Mouse (Mus musculus) olfactory bulb, adult 2 months (tissue): ENCODE measurements around the gene Foxk1. TPM values are rescaled to one million over a fixed set of nuclear protein-coding genes. Genes with fewer than 3 reads are reported as not detected.

ENCODE experiments used
- H3K27ac ChIP-seq: fragments of 200-500 bp; 2 replicates; pipeline ENCODE4 v1.5.1; 2012; ENCODE audit warnings: low read depth, low read length; ENCODE audit not compliant: insufficient read depth
- H3K4me1 ChIP-seq: fragments of 200-500 bp; 2 replicates; pipeline ENCODE4 v1.6.1; 2012; ENCODE audit warnings: low read length; ENCODE audit not compliant: control insufficient read depth, insufficient read depth
- H3K4me3 ChIP-seq: fragments of 200-500 bp; 2 replicates; pipeline ENCODE4 v1.5.1; 2012; ENCODE audit warnings: mild to moderate bottlenecking, low read depth, low read length, moderate library complexity; ENCODE audit not compliant: insufficient read depth
- CTCF ChIP-seq: fragments of 200-500 bp; IDR thresholded peaks from 2 replicates; pipeline ENCODE4 v1.5.1; 2012; ENCODE audit warnings: low read depth, mild to moderate bottlenecking, low read length, moderate library complexity; ENCODE audit not compliant: insufficient read depth
- POLR2A ChIP-seq: fragments of 200-500 bp; IDR thresholded peaks from 2 replicates; pipeline ENCODE4 v1.6.1; 2012; ENCODE audit warnings: mild to moderate bottlenecking, low read depth, low read length, moderate library complexity; ENCODE audit not compliant: insufficient read depth
- WGBS: fragments of 180-500 bp; shearing (Covaris S2); methylation state at CpG from one replicate; pipeline ENCODE4 v1.1.7; 2018; 5-methylcytosine and 5-hydroxymethylcytosine counted together
- polyA plus RNA-seq: library from polyadenylated mRNA; stranded (reverse); fragments of >200 nt; gene quantifications from 2 replicates; pipeline ENCODE4 v1.2.4, GENCODE M21; 2012; ENCODE audit warnings: low replicate concordance; ENCODE audit not compliant: missing spikeins, insufficient read depth, insufficient read length

Foxk1 gene
- polyA plus RNA-seq, 1 experiment, result not detected

DNA sequence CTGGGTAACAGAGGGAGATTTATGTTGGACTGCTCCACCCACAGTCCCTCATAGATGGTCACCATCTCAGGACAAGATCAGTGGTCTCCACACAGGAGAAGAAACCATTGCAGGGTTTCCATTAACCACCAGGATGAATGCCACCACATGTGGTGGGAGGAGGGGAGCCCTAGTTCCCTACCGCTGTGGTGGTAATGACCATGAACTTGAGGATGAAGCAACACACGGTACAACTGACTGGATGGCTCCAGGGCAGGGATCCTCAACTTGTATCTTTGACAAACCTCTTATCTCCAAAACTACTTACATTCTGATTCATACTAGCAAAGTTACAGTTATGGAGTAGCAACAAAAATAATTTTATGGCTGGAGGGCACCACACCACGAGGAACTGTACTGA is 92.0 kb downstream of the Foxk1 start:
- Histone ChIP-seq H3K4me1 (peaks cover 5% of the 10 kb centered on the region; the same call in 1 of the 2 replicates), H3K27ac (no peak overlapping the region), H3K4me3 (no peak overlapping the region)
- TF ChIP-seq CTCF, result no peak
- TF ChIP-seq POLR2A, result no peak
- 85% methylated on average over 3 of the region's 3 CpGs for WGBS

DNA sequence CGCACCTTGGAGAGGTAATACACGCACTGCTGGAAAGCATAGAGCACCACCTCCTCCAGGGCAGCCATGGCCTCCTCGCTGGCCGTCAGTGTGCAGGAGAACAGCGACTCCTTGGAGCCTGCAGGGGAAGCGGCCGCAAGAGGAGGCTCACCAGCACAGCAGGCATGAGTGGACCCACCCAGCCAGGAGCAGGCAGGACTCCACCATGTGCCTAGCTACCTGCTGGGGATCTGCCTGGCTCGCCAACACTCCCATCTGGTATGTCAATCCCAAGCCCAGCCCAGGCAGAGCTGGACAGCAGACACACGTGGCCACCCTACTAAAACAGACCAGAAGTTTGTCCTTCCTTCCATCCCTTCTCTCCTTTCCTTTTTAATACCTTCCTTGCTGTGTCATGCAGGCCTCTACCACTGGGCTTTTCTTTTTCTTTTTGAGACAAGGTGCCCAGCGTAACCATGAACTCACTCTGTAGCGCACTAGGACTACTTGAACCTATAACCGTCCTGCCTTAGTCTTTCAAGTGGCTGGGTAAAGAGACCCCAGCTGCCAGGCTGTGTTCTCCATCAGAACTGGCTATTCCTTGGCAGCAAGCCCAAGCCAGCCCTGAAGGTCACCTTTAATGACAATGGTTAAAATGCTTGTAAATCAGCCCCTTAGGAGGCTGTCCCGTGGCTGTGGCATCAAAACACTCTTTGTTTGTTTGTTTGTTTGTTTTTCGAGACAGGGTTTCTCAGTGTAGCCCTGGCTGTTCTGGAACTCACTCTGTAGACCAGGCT is 94.2 kb downstream of the Foxk1 start:
- Histone ChIP-seq H3K4me1 (peaks cover 17% of the 10 kb centered on the region), H3K4me3 (no peak overlapping the region), H3K27ac (no peak overlapping the region)
- 70% methylated on average over 14 of the region's 14 CpGs for WGBS
- no peak for TF ChIP-seq CTCF
- no peak for TF ChIP-seq POLR2A

DNA sequence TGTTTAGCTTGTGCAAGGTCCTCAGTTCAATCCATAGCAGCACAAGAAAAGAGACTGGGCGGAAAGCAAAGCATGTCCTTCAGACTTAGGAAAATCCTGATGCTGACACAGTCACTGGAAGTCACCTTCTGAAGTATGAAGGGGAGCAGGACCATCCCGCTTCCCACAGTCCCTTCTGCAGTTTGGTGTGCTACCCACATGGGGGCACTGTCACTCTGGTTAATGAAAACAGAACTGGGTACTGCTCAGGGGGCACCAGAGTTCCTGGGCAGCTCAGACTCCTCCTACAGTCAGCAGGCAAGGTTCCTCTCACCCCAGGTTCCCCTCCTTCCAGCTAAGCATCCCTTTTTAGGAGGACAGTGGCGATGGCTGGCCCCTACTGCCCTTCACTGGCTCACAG is 97.7 kb downstream of the Foxk1 start:
- H3K27ac ChIP-seq, result no peak overlapping the region
- H3K4me3 ChIP-seq, result no peak overlapping the region
- 40% methylated on average over 3 of the region's 3 CpGs for WGBS
- TF ChIP-seq POLR2A (no peak), CTCF (peak; percentile 49)
- peaks cover 28% of the 10 kb centered on the region for H3K4me1 ChIP-seq

DNA sequence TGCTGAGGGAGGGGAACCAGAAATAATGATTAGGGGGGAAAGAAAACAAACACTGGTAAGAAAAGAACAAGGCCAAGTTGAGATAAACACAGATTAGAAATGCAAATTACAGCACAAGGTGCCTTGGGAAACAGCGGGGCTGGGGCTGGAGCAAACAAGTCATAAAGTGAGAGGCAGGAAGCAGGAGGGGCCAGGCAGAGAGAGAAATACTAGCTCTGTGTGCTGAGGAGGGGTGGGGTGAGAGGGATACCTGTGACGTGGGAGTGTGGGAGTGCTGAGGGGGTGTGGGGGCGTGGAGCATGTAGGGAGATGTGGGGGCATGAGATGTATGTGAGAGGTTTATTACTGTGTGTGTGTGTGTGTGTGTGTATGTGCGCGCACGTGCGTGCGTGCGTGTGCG is 99.6 kb downstream of the Foxk1 start:
- WGBS, result 40% methylated on average over 10 of the region's 10 CpGs
- Histone ChIP-seq H3K27ac (peak overlapping the region; percentile 74; the same call in 1 of the 2 replicates), H3K4me1 (peaks cover 29% of the 10 kb centered on the region), H3K4me3 (no peak overlapping the region)
- TF ChIP-seq POLR2A, result no peak
- no peak for TF ChIP-seq CTCF

DNA sequence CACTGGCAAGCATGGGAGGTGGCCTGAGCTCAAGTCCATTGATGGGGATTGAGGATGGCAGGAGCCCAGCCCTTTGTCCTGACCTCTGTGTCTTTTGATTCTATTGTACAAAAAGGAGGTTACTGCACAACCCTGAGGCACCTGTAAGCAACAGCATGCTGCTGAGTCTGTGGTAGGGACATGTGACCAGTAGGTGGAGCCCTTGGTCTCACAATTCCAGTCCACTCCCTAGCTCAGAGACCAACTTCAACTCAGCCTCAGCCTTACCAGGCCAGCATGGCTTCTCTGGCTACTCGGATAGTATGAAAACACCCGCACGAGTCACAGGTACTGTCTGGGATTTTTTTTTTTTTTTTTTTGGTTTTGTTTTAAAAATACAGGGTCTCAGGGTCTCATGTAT is 101.1 kb downstream of the Foxk1 start:
- H3K4me3 ChIP-seq, result no peak overlapping the region
- TF ChIP-seq POLR2A (no peak), CTCF (no peak)
- H3K4me1 ChIP-seq, result peaks cover 29% of the 10 kb centered on the region
- WGBS, result 7% methylated on average over 3 of the region's 3 CpGs
- H3K27ac ChIP-seq, result no peak overlapping the region

DNA sequence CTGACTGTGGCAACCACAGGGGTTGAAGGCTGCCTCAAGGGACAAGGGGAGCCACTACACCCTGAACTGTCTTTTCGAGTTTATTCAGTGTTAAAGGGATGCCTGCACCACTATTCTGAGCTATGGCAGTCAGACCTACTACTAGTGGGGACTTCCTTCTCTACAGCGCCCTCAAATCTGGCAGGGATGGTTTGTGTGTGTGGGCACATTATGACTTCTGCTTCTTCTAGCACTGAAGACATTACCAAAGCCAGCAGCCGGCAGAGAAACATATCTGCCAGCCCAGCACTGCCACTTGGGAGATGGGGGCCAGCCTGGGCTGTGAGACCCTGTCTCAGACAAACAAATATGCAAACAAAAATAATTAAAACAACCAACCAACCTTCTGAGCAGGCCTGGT is 102.9 kb downstream of the Foxk1 start:
- TF ChIP-seq CTCF (no peak), POLR2A (no peak)
- no peak overlapping the region for H3K4me3 ChIP-seq
- H3K4me1 ChIP-seq, result peaks cover 28% of the 10 kb centered on the region

DNA sequence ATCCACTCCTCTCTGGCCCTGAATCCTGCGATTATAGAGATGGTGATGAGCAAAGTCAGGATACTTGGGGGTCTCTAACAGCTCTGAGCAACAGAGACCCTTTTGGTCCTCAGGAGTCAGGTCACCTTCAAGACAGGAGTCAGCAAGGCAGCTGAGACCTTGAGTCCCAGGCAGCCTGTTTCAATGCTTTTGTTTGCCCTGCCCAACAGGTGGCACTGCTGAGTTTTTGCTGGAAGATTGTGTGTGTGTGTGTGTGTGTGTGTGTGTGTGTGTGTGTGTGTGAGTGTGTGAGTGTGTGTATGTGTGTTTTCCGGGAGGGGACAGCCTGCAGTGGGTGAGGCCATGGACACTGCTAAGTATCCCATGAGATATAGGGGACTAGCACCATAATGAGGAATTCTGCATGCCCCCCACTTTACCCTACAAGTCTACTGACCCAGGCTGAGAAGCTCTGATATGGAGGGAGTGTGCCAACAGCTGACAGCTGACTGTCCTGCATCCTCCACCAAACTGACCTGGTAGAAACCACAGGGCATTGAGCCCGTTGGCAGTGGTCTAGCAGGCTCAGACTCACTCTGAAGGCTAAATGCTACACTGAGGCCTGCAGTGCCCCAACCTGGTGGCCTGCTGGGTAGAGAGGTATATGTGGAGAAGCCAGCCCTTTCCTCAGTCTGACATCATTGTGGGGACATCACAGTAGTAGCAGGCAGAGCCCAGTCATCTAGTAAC is 104.6 kb downstream of the Foxk1 start:
- H3K27ac ChIP-seq, result no peak overlapping the region
- 82% methylated on average over 3 of the region's 3 CpGs for WGBS
- H3K4me3 ChIP-seq, result no peak overlapping the region
- peaks cover 27% of the 10 kb centered on the region for H3K4me1 ChIP-seq
- TF ChIP-seq CTCF, result no peak
- no peak for TF ChIP-seq POLR2A

More for the DNA sequence above, 102.9 kb downstream of the Foxk1 start:
- no peak overlapping the region for H3K27ac ChIP-seq
- 47% methylated on average over 3 of the region's 3 CpGs for WGBS

DNA sequence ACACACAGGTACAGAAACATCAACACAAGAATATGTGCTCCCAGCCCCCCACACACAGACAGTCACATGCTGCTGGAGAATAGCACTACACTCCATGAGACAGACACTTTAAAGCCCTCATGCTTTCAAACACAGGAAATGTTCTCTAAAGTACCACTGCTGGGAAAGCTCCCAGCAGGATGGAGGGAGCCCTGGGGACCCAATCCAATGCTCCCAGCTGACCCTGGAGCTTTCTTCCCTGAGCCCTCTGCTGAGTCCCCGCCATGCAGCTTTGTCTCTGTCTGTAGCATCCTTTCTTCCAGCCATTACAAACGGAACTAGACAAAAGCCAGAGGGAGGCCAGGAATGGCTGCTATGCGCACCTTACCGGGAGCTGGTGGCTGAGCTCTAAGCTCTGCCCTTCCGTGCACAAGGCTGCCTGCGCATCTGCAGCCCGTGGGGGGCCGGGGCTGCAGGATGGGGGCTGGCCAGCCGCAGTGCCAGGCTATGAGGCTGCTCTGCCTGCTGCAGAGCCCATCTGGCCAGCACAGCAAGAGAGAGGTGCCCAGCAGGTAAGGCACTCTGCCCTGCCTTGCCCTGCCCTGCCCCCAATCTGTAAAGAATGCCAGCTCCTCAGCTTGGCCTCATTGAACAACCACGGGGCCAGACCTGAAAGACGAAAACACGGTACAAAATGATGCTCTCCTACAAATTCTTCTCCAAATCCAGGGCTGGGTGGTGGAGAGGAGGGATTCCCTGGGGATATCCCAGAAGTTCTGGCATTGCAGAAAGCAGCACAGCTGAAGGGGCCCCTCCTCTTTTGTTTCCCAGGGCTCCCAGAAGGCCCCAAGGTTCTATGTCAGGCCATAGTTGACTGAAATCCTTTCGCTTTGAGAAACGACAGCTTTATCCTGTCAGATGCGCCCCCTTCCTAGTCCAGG is 108.1 kb downstream of the Foxk1 start:
- Histone ChIP-seq H3K27ac (0 out of 2 replicates have a peak overlapping the region, but pooled peaks have one; percentile 10), H3K4me3 (peak overlapping the region; percentile 2), H3K4me1 (peaks cover 23% of the 10 kb centered on the region)
- no peak for TF ChIP-seq CTCF
- TF ChIP-seq POLR2A, result 0 out of 2 replicates have a peak, but pooled peaks have one; percentile 9
- WGBS, result 22% methylated on average over 15 of the region's 15 CpGs

DNA sequence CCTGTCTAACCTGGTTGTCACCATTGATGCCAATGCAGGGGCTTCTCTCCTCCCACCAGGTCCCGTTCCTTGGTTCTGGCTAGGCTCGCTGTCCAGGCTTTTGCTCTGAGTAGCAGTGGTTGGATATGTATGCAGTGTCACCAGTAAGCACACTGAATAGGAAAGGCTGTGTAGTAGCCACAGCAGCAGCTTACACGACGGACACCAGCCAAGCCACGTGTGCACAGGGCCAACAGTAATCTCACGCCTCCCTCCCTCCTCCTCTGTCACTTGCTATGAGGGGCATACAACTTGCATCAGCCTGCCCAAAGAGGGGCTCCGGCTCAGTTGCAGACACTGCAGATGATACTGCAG is 108.7 kb downstream of the Foxk1 start:
- no peak for TF ChIP-seq POLR2A
- TF ChIP-seq CTCF, result no peak
- Histone ChIP-seq H3K27ac (no peak overlapping the region), H3K4me1 (peaks cover 23% of the 10 kb centered on the region), H3K4me3 (no peak overlapping the region)
- 70% methylated on average over 7 of the region's 7 CpGs for WGBS

Other genes with a start within 250 kb of the Foxk1 start
- not detected in 2 replicates for gene Ap5z1, start 62.4 kb downstream of the Foxk1 start, polyA plus RNA-seq
- gene Papolb, start 128.6 kb downstream of the Foxk1 start, polyA plus RNA-seq, result not detected in 2 replicates
- gene Radil, start 149.6 kb downstream of the Foxk1 start, polyA plus RNA-seq, result not detected in 2 replicates
- not detected in 2 replicates for gene Mmd2, start 207.3 kb downstream of the Foxk1 start, polyA plus RNA-seq
- gene Wipi2, start 226.2 kb downstream of the Foxk1 start, polyA plus RNA-seq, result not detected in 2 replicates